Mouse (Mus musculus): ENCODE results near the gene Ggt1.
"Not testable (repeated sequence)": the region's sequence is repeated elsewhere in the genome, so short reads cannot be mapped to it uniquely, and the experiment has no call there.

The Ggt1 gene

DNA sequence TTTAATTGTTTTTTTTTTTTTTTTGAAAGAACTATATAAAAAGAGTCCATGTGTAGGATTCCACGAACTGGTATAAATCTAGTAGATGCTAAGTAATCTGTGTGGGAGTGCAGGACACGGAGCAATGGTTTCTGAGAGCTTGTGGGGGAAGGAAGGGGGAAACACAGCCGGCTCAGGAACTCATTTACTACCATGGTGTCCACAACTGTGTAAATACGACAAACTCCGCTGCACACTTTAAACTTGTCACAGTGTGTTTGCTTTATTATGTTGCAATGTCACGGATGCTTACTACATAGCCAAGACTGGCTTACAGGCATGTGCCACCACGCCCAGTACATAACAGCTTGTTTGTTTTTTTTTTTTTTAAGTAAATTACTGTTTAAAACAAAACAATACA, 11.5 kb upstream of the Ggt1 start:
- no peak for DNase-seq (ENCODE audit: low read depth in 2 of 2, low spot score in 2 of 2)

DNA sequence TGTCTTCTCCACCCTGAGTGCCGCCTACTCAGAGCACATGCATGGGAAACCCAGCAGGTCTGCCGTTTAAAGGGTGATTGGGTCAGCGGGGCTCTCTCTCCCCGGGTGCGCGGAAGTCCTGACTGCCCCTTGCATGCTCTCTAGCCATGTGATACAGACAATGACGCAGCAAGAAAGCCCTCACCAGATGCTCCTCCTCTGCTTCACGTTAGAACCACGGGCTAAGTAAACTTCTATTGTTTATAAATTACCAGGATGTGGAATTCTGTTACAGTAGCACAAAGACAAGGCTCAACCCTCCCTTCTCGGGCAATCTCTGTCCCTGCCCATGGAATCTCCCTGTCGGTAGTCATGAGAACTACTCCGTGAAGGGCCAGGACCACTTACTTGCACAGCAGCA, 10.2 kb upstream of the Ggt1 start:
- no peak for DNase-seq (ENCODE audit: low read depth in 2 of 2, low spot score in 2 of 2)

GRCm38 (mm10) chr10:75552106-75552505, 9.3 kb upstream of the Ggt1 start:
- no peak for DNase-seq (ENCODE audit: low read depth in 2 of 2, low spot score in 2 of 2)

GRCm38 (mm10) chr10:75552701-75553450, 8.5 kb upstream of the Ggt1 start:
- no peak for DNase-seq (ENCODE audit: low read depth in 2 of 2, low spot score in 2 of 2)

GRCm38 (mm10) chr10:75554090-75554489, 7.3 kb upstream of the Ggt1 start:
- DNase-seq (ENCODE audit: low read depth in 2 of 2, low spot score in 2 of 2), result no peak

GRCm38 (mm10) chr10:75555557-75555956, 5.8 kb upstream of the Ggt1 start:
- DNase-seq (ENCODE audit: low read depth in 2 of 2, low spot score in 2 of 2), result no peak

DNA sequence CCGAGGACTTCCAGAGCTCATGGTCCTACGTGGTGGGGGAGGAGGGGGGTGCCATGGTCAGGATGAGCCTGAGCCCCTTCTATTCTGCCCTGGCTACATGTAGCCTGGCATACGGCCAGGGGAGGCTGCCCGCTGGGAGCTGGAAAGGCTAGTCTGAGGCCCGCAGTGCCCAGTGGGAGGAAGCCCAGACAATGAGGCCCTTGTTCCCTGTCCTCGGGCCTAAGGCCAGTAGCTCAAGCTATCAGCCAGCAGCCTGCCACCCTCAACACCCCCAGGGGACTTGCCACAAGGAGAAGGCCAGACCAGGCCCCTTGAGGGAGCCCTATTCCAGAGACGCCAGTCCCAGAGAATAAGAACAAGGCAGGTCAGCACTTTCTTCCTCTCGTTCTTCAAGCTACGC, 5.4 kb upstream of the Ggt1 start:
- DNase-seq (ENCODE audit: low read depth in 2 of 2, low spot score in 2 of 2), result no peak

- DNase-seq (ENCODE audit: low read depth in 2 of 2, low spot score in 2 of 2), result no peak
Measured at GRCm38 (mm10) chr10:75558515-75558914, 2.9 kb upstream of the Ggt1 start.

GRCm38 (mm10) chr10:75559041-75559675, 2.2 kb upstream of the Ggt1 start:
- no peak for DNase-seq (ENCODE audit: low read depth in 2 of 2, low spot score in 2 of 2)

GRCm38 (mm10) chr10:75559676-75560548, 1.5 kb upstream of the Ggt1 start, which contains the start of gene Lrrc75b:
Gene Lrrc75b, minus strand, starts transcription at chr10:75560330.
- peak; percentile 20 to 30 for DNase-seq (ENCODE audit: low read depth in 2 of 2, low spot score in 2 of 2)

DNA sequence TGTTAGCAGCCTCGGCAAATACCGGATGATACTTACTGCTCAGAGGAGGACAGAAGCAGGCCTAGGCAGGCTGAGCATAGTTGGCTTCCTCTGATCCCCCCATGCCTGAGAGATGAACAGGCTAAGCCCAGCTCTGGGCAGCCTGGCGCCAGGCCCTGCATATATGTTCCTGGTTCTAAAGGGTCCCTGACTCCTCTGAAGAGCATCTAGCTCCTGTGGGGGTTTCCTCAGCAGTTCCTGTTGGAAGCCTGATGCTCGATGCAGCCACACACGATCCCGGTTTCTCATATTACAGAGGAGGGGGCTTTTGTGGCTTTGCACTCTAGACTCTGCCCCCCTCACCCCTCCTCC, 880 bp upstream of the Ggt1 start:
- no peak for DNase-seq (ENCODE audit: low read depth in 2 of 2, low spot score in 2 of 2)

- DNase-seq (ENCODE audit: low read depth in 2 of 2, low spot score in 2 of 2), result no peak
Measured at GRCm38 (mm10) chr10:75562596-75562995, 1.2 kb downstream of the Ggt1 start.

GRCm38 (mm10) chr10:75564687-75565265, 3.4 kb downstream of the Ggt1 start:
- no peak for DNase-seq (ENCODE audit: low read depth in 2 of 2, low spot score in 2 of 2)

DNA sequence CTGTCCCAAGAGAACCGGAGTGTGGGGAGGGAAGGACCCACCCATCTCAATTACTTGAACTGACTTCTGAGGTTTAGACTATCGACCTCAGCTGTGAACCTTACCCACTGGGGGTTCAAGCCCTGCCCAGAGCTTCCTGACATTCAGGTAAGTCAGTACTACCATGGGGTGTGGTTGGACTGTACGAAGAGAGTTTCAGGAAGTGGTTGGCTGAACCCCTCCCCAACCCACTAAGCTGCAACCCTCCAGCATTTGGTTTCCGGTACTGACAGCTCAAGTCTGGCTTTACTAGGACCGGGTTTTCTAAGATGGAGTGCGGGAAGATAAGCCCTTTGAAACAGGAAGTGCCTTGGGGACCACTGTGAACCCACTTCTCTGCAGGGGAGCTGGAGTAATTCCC, 4.0 kb downstream of the Ggt1 start:
- peak; percentile 69 to 75 for DNase-seq (ENCODE audit: low read depth in 2 of 2, low spot score in 2 of 2)

DNA sequence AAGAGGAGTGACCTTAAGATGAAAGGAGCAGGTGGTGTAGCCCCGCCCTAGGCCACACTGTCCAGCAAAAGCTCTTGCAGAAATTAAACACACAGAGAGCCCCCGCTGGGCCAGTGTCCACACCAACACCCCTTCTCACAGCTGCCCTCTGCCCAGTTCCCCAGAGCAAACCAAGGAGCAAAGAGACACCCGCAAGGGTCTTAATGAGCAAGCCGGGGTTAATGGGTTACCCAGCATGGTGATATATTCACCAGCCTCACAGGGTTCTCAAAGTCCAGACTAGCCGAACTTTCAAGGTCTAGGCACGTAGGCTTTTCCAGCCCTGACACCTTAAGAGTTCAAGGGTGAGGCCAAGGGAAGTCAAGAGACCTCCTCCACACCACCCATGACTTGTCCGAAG, 4.5 kb downstream of the Ggt1 start:
- no peak for DNase-seq (ENCODE audit: low read depth in 2 of 2, low spot score in 2 of 2)

DNA sequence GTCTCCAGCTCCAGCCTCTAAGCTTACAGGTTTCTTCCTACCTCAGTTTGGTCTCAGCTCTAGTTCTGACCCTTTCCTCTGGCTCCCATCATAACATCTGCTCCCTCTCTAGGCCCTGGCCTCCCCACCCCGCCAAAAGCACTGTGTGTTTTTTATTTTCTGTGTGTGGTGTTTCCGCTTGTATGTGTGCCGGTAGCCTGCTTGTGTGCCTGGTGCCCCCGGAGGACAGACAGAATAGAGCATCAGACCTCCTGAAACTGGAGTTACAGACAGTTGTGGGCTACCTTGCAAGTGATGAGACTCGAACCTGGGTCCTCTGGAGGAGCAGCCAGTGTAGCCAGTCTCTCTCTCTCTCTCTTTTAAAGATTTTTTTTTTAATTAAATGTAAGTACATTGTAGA, 4.9 kb downstream of the Ggt1 start:
- DNase-seq (ENCODE audit: low read depth in 2 of 2, low spot score in 2 of 2), result peak; percentile 34 to 44

- DNase-seq (ENCODE audit: low read depth in 2 of 2, low spot score in 2 of 2), result not testable (repeated sequence)
Measured at GRCm38 (mm10) chr10:75566765-75567164, 5.4 kb downstream of the Ggt1 start.

DNA sequence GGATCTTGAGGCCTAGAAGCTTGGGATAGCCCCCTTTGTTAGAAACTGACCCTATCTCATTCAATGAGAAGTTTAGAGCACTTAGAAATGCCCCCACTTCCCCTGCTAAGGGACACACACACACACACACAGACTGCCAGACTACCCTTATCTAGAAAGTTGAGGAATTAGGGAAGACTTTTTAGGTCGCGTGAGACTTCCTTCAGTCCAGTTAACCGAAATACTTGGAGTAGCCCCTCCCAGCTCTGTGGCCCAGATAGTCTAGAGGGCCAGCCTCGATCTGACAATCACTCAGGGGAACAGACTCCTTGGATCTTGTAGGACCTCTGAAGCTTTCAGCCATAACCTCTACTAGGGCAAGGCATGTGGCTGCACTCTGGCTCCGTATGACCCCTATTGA, 6.6 kb downstream of the Ggt1 start:
- no peak for DNase-seq (ENCODE audit: low read depth in 2 of 2, low spot score in 2 of 2)

DNA sequence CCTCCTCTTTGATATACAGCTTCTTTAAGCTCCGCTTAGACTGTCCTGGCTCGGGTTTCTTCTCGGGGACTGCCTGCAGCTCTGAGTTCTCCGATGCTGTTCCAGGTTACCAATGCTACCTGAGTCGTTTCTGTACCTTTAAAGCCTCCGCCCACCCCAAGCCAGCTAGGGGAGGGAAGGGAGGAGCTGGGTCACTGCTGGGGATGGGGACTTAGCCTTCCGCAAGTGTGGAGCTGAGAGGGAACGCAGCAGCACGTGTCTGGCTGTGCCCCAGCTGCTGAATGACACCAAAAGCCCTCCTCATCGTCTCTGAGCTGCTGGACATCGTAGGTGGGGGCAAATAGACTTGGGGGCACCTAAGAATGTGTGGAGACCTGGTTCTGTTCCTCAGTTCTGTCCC, 7.0 kb downstream of the Ggt1 start:
- DNase-seq (ENCODE audit: low read depth in 2 of 2, low spot score in 2 of 2), result no peak

DNA sequence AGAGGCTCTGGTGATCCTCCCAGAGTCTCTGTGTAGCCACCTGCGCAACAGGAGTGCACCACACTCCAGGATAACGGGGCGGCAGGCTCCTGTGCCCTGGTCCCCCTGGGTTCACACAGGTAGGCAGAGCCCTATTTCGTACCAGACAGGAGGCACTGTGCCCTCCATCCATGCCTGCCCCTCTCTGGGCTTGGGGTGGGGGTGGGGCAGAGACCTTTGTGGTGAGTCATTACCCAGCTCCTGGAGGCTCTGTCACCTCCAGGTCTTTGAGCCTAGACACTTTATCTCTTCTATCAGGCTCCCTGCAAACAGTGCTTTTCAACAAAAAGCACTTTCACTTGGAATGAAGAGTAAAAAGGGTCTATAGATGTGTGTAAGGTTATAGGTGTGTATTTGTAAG, 7.4 kb downstream of the Ggt1 start:
- no peak for DNase-seq (ENCODE audit: low read depth in 2 of 2, low spot score in 2 of 2)

- no peak for DNase-seq (ENCODE audit: low read depth in 2 of 2, low spot score in 2 of 2)
Measured at GRCm38 (mm10) chr10:75570981-75571657, 9.7 kb downstream of the Ggt1 start.
